Mouse (Mus musculus) midbrain, embryonic 14.5 days (tissue): ENCODE results near the gene Gjb4. TPM values are rescaled to one million over a fixed set of nuclear protein-coding genes. Genes with fewer than 3 reads are reported as not detected.

Experiments
- ATAC-seq: fragments of 200-750 bp; cut with Nextera tagmentation; 2 replicates; pipeline ENCODE4 v1.8.0; 2017; ENCODE audit warnings: moderate number of reproducible peaks, moderate library complexity; ENCODE audit not compliant: low FRiP score, low TSS enrichment
- DNase-seq: peaks from one replicate; pipeline ENCODE4 v3.0.0-alpha.2; 2015
- H3K27ac ChIP-seq: fragments of 300-500 bp; sonication (generic); replicated peaks from 2 replicates; pipeline ENCODE4 v1.5.1; 2014; ENCODE audit warnings: mild to moderate bottlenecking, low read depth, low read length, moderate library complexity
- H3K27me3 ChIP-seq: fragments of 300-500 bp; sonication (generic); 2 replicates; pipeline ENCODE4 v1.6.1; 2014; ENCODE audit warnings: low read length, control low read depth, mixed read lengths; ENCODE audit not compliant: control insufficient read depth, insufficient read depth
- H3K36me3 ChIP-seq: fragments of 300-500 bp; sonication (generic); 2 replicates; pipeline ENCODE4 v1.6.1; 2014; ENCODE audit warnings: low read length, control low read depth; ENCODE audit not compliant: control insufficient read depth, insufficient read depth
- H3K4me1 ChIP-seq: fragments of 300-500 bp; sonication (generic); 2 replicates; pipeline ENCODE4 v1.6.1; 2014; ENCODE audit warnings: mild to moderate bottlenecking, antibody characterized with exemption, low read length, control low read depth; ENCODE audit not compliant: control insufficient read depth, insufficient read depth
- H3K4me2 ChIP-seq: fragments of 300-500 bp; sonication (generic); 2 replicates; pipeline ENCODE4 v1.6.1; 2014; ENCODE audit warnings: mild to moderate bottlenecking, low read length, moderate library complexity
- H3K4me3 ChIP-seq: fragments of 300-500 bp; sonication (generic); replicated peaks from 2 replicates; pipeline ENCODE4 v1.5.1; 2014; ENCODE audit warnings: low read depth, low read length
- H3K9ac ChIP-seq: fragments of 300-500 bp; sonication (generic); replicated peaks from 2 replicates; pipeline ENCODE4 v1.6.1; 2014; ENCODE audit warnings: mild to moderate bottlenecking, low read length, moderate library complexity
- H3K9me3 ChIP-seq: fragments of 300-500 bp; sonication (generic); 2 replicates; pipeline ENCODE4 v1.6.1; 2016; ENCODE audit warnings: low read length, control low read depth, mixed read lengths; ENCODE audit not compliant: control insufficient read depth
- WGBS: fragments of 180-500 bp; shearing (Covaris S2); extraction: QIAGEN DNeasy Blood & Tissue Kit; methylation state at CpG from one replicate; pipeline ENCODE4 v1.1.7; 2014; 5-methylcytosine and 5-hydroxymethylcytosine counted together
- polyA plus RNA-seq: library from polyadenylated mRNA; unstranded; fragments of >200 nt; fragmentation: Nextera tagmentation; extraction: Ambion mirVana; gene quantifications from 2 replicates; pipeline ENCODE4 v1.2.1, GENCODE M21; 2014

Gene Gjb4
- polyA plus RNA-seq, 1 experiment from 2014 or later, result not detected

DNA sequence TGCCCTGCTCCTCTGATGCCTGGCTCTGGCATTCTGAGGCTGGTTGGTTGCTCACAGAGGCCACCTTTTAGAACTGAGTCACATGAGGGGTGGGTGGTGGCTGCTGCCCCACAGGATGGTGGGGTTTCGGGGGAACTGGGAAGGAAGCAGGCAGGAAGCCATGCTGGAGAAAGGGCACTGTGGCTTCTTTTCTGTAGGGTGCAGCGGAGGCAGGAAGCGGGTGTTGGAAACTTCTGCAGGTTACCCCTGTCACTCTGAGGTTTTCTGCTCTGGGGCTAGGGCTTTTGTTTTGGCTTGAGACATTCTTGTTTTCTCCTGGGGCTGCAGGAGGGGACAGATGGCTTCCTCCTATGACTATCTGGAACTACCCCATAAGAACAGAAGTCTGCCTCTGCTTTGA, 8.6 kb upstream of the Gjb4 start:
- Histone ChIP-seq H3K27me3 (no peaks in the 10 kb centered on the region), H3K9me3 (no peaks in the 10 kb centered on the region)
- ATAC-seq, result no peak

DNA sequence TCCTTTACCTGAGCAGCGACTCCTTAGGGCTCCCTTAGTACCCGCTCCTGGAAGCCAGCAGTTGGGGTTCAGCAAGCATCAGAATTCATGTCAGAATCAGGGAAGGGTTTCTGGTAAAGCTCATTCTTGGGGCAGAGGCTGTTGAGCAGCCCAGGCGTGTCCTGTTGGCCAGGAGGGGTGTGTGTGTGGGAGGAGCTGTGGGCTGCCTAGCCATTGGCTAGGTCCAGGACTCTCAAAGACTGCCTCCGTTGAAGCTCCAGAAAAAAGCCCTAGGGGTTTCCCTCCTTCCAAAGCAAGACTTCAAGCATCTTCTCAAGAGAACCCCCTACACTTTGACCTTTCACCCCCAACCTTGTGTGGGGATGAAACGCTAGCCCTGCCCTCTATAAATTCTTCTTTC, 4.1 kb upstream of the Gjb4 start, which contains the start of gene Gjb5:
TSS of gene Gjb5 (minus strand) at position 164 of the 400 bp plus-strand sequence.
- ATAC-seq, result no peak
- Histone ChIP-seq H3K27me3 (no peaks in the 10 kb centered on the region), H3K9me3 (no peaks in the 10 kb centered on the region), H3K36me3 (no peaks in the 10 kb centered on the region), H3K27ac (no peak within 1 kb of the TSS), H3K4me3 (no peak within 1 kb of the TSS), H3K9ac (no peak within 1 kb of the TSS), H3K4me2 (no peak within 1 kb of the TSS), H3K4me1 (0 out of 2 replicates have a peak, but pooled peaks cover 3% of the 10 kb centered on the region)
- WGBS, result 28% methylated on average over 5 of the region's 5 CpGs
- no peak for DNase-seq

More for the DNA sequence above, 8.6 kb upstream of the Gjb4 start:
- WGBS, result 79% methylated on average over 3 of the region's 3 CpGs
- Histone ChIP-seq H3K4me2 (no peak overlapping the region), H3K36me3 (no peaks in the 10 kb centered on the region), H3K4me3 (no peak overlapping the region), H3K27ac (no peak overlapping the region), H3K9ac (no peak overlapping the region), H3K4me1 (0 out of 2 replicates have a peak, but pooled peaks cover 6% of the 10 kb centered on the region)
- no peak for DNase-seq

DNA sequence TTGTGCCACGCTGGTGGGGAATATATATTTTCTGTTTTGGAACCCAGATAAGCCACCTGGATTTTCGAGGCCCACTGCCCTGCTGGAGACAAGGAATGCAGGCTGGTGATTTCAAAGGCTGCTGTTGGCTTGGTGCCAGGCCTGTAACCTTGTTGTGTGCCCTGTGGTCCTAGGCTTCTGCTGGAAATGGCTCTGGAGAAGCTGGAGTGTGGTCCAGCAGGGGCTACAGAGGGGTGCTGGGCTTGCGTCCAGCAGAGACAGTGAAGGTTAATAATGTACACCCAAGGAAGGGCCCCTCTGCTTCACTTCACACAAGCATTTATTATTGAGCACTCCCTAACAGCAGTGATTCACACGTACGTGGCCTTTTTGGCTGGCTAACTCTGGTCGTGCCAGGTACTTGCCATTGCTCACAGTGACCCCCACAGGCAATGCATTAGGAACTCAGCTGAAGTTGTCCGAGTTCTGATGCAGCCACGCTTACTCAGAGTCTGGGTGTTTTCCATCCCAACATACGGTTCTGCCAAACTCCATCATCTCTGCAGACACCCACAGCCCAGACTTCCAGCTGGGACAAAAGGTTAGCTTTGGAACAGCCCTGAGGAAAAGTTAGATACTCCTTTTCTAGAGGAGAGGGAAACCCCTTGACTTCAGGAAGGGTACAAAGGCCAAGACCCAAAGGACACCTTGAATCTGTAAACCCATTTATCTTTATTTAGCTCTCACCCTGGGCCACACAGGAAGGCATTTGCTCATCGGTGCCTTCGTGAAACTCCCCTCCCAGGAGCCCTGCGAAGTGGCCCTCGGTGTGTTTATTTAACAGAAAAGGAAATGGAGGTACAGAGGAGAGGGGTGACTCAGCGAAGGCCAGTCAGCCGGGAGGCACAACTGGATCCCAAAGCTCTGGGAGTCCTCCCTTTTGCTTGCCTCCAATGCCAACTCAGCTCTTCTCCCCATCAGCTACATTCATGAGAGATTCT, 915 bp upstream of the Gjb4 start:
- H3K27me3 ChIP-seq, result no peaks in the 10 kb centered on the region
- no peak for ATAC-seq
- no peak overlapping the region for H3K27ac ChIP-seq

DNA sequence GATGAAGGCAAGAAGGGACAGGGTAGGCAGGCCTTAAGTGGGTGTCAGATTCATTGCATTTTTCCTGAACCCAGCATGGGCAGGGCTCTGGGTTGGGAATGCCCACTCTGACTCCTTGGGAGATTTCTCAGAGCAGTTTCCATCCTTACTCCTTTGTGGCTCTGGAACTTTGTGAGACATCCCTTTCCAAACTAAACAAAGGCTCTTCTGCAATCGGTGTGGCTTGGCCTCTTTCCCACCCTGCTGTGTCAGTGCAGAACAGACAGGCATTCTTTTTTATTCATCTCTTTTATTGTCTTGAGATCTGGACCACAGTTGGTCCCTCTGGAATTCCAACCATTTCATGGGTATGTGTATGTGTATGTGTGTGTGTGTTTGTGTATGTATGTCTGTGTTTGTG, 1.3 kb downstream of the Gjb4 start:
- Histone ChIP-seq H3K4me3 (no peak overlapping the region), H3K9me3 (no peaks in the 10 kb centered on the region), H3K36me3 (no peaks in the 10 kb centered on the region), H3K27ac (no peak overlapping the region), H3K4me2 (no peak overlapping the region), H3K27me3 (no peaks in the 10 kb centered on the region), H3K9ac (no peak overlapping the region), H3K4me1 (0 out of 2 replicates have a peak, but pooled peaks cover 3% of the 10 kb centered on the region)
- ATAC-seq (no peak), DNase-seq (no peak)
- WGBS, result 19% methylated on average over 1 of the region's 1 CpGs

More for the DNA sequence above, 915 bp upstream of the Gjb4 start:
- Histone ChIP-seq H3K4me2 (no peak overlapping the region), H3K9ac (no peak overlapping the region), H3K9me3 (no peaks in the 10 kb centered on the region), H3K4me3 (no peak overlapping the region), H3K36me3 (no peaks in the 10 kb centered on the region), H3K4me1 (0 out of 2 replicates have a peak, but pooled peaks cover 3% of the 10 kb centered on the region)
- DNase-seq, result no peak
- WGBS, result 82% methylated on average over 15 of the region's 15 CpGs

DNA sequence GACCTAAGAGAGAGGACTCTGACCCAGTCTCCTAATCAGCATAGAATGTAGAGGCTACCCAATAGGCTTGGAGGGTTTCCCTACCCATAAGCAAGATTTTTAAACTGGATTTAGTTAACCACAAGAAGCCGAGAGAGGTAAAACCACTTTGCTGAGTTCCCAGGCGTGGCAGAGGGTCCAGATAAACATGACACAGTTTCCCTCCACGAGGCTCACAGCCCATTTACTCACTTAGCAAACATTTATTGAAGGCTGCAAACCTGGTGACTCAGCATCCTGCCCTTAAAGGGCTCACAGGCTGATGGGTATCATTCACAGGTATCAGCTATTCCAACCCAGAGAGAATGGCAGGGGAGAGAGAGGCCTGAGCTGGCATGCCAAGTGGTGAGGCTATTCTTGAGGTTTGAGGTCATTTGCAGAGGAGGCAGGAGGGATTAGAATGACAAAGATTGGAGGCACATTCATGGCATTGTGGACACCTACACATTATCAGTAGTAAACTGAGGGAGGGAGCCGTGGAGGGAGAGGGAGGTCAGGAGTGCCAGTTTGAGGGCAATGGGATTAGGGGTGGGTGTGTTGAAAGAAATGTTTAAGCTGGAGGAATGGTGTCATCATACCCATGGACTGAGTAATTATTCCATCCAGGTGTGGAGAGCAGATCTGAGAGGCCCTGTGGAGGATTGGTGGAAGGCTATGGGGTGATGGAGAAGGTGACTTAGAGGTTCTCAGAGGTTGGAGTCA, 4.2 kb downstream of the Gjb4 start:
- Histone ChIP-seq H3K27me3 (no peaks in the 10 kb centered on the region), H3K9ac (no peak overlapping the region), H3K4me1 (0 out of 2 replicates have a peak, but pooled peaks cover 3% of the 10 kb centered on the region), H3K4me3 (no peak overlapping the region), H3K27ac (no peak overlapping the region), H3K36me3 (no peaks in the 10 kb centered on the region), H3K4me2 (no peak overlapping the region), H3K9me3 (no peaks in the 10 kb centered on the region)
- WGBS, result 72% methylated on average over 4 of the region's 4 CpGs
- DNase-seq (no peak), ATAC-seq (no peak)

DNA sequence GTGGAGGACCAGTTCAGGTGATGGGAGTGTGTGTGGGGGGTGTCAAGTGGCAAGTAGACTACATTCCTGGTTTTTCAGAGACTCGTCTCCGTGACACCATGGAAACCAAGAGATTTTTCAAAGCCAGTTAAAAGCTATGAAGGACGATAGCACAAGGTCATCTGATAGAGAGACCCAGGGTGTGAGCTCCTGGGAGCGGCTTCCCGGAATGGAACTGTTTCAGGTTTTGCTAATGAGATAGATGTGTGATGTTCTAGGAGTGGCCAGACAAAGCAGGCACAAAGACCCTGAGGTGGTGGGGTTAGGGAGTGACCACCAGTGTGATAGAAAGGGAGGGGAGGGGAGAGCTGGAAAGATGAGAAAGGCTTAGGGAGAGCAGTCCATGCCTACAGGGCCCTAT, 8.9 kb downstream of the Gjb4 start:
- H3K4me2 ChIP-seq, result no peak overlapping the region
- WGBS, result 85% methylated on average over 5 of the region's 5 CpGs
- no peaks in the 10 kb centered on the region for H3K36me3 ChIP-seq
- H3K9me3 ChIP-seq, result no peaks in the 10 kb centered on the region
- H3K27ac ChIP-seq, result no peak overlapping the region
- H3K27me3 ChIP-seq, result no peaks in the 10 kb centered on the region
- ATAC-seq, result no peak
- H3K9ac ChIP-seq, result no peak overlapping the region
- H3K4me3 ChIP-seq, result no peak overlapping the region
- H3K4me1 ChIP-seq, result no peaks in the 10 kb centered on the region
- DNase-seq, result no peak

DNA sequence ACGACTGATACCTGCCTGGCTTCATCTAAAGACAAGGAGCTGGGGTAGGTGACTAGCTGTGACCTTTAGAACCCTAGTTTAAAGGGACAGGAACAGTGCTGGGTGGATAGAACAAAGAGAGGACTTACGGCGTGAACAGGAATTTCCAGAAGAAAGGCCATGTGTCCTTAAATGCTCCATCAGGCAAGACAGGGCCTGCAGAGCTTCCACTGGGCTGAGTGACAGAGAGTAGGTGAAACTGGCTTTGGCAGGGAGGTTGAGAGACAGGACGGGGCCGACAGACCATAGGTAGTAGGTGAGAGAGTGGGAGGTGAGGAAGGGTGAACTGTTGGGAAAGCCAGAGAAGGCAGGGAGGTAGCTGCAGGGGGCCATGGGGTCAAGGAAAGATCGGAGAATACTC, 12.5 kb downstream of the Gjb4 start:
- DNase-seq (no peak), ATAC-seq (no peak)
- 74% methylated on average over 6 of the region's 6 CpGs for WGBS
- H3K9ac ChIP-seq, result no peak overlapping the region
- no peak overlapping the region for H3K4me2 ChIP-seq
- H3K4me3 ChIP-seq, result no peak overlapping the region
- no peaks in the 10 kb centered on the region for H3K27me3 ChIP-seq
- H3K27ac ChIP-seq, result no peak overlapping the region
- no peaks in the 10 kb centered on the region for H3K36me3 ChIP-seq
- H3K9me3 ChIP-seq, result no peaks in the 10 kb centered on the region
- H3K4me1 ChIP-seq, result no peaks in the 10 kb centered on the region

DNA sequence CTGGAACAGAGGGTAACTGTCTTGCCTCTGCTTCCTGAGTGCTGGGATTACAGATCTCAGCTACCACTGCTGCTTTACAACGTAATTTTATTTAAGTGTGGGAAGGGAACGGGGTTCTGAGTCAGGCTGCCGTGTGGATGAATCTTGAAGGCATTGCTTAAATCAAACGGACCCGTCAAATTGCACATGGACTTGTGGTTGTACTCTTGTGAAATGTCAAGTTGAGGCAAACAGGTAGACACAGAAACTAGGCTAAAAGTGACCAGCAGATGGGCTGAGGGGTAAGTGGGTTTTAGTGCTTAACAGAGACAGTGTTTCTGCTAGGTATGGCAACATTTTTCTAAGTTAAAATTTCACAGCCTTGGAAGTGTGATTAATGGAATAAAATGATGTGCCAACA, 16.2 kb downstream of the Gjb4 start:
- no peaks in the 10 kb centered on the region for H3K4me1 ChIP-seq
- no peaks in the 10 kb centered on the region for H3K36me3 ChIP-seq
- H3K9ac ChIP-seq, result no peak overlapping the region
- H3K27me3 ChIP-seq, result no peaks in the 10 kb centered on the region
- H3K4me3 ChIP-seq, result no peak overlapping the region
- H3K27ac ChIP-seq, result no peak overlapping the region
- no peak overlapping the region for H3K4me2 ChIP-seq
- ATAC-seq, result no peak
- no peak for DNase-seq
- no peaks in the 10 kb centered on the region for H3K9me3 ChIP-seq
- 88% methylated on average over 5 of the region's 5 CpGs for WGBS
